Mouse (Mus musculus): ENCODE measurements around the gene Zc3h7b. TPM values are rescaled to one million over a fixed set of nuclear protein-coding genes. Genes with fewer than 3 reads are reported as not detected.
"Not testable (repeated sequence)": the region's sequence is repeated elsewhere in the genome, so short reads cannot be mapped to it uniquely, and the experiment has no call there.

Zc3h7b gene
- total and polyA plus RNA-seq, 3 experiments = 30.9 to 74.9 (median 65.5) TPM

DNA sequence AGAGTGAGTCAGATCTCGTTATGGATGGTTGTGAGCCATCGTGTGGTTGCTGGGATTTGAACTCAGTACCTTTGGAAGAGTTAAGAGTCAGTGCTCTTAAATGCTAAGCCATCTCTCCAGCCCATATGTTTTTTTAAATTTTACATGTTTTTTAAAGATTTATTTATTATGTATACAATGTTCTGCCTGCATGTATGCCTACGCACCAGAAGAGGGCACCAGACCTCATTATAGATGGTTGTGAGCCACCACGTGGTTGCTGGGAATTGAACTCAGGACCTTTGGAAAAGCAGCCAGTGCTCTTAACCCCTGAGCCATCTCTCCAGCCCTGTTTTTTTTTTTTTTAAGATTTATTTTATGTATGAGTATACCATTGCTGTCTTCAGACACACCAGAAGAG, 43.5 kb upstream of the Zc3h7b start:
- H3K27ac ChIP-seq; H3K4me3 ChIP-seq; H3K79me2 ChIP-seq (replicated peaks; ENCODE audit: control insufficient read depth, insufficient read depth, low read length); H3K27me3 ChIP-seq (ENCODE audit: control insufficient read depth, insufficient read depth, low read length); H3K36me3 ChIP-seq (ENCODE audit: control insufficient read depth, insufficient read depth, low read length); intact Hi-C loops (cut with DNase I); H3K4me1 ChIP-seq (ENCODE audit: control insufficient read depth, insufficient read depth, low read length); H3K9ac ChIP-seq (ENCODE audit: low read depth, low read length); DNase-seq: not testable (repeated sequence)
- 77% methylated on average over 4 of the region's 4 CpGs for WGBS
- peak; percentile 32; the same call in 1 of the 2 replicates for TF ChIP-seq CTCF (IDR thresholded peaks at IDR 0.05)

DNA sequence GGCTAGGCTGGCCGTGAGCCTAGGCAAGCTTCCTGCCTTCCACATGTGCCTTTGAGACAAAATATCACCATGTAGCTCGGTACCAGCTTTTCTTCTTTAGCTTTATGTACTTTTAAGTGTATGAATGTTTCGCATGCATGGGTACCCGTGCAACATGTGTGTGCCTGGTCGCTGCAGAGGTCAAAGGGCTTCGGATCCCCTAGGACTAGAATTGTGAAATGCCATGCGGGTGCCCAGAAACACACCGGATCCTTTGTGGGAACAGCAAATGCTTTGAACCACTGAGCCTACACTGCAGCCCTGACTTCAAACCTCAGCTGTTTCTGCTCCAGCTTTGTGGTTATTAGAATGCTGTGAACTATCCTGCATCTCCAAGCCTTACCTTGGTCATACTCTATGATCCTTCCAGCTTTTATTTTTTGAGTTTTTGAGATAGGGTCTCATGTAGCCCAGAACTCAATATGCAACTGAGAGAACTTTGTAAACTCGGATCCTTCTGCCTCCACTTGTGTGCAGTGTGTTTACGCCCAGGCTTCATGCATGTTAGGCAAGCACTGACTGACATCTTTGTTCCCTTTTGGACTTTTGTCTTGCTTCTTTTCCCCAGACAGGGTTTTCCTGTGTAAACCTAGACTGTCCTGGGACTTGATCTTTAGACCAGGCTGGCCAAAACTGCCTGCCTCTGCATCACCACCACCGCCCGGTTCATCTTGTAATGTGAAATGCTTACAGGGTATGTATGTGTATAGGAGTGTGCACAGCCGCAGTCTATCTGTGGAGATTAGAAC, 42.4 kb upstream of the Zc3h7b start:
- H3K79me2 ChIP-seq (replicated peaks; ENCODE audit: control insufficient read depth, insufficient read depth, low read length) = no peaks in the 10 kb centered on the region
- no peak overlapping the region for H3K4me3 ChIP-seq
- 85% methylated on average over 13 of the region's 13 CpGs for WGBS
- H3K9ac ChIP-seq (ENCODE audit: low read depth, low read length) = no peak overlapping the region
- H3K36me3 ChIP-seq (ENCODE audit: control insufficient read depth, insufficient read depth, low read length) = no peaks in the 10 kb centered on the region
- no peak for TF ChIP-seq POLR2A (IDR thresholded peaks at IDR 0.05; ENCODE audit: insufficient read depth, low read depth, low read length)
- TF ChIP-seq EP300 (IDR thresholded peaks at IDR 0.05; ENCODE audit: insufficient read depth, low read depth, low read length) = no peak
- no peak for TF ChIP-seq CTCF (IDR thresholded peaks at IDR 0.05)
- no peak overlapping the region for H3K27ac ChIP-seq
- no peaks in the 10 kb centered on the region for H3K27me3 ChIP-seq (ENCODE audit: control insufficient read depth, insufficient read depth, low read length)
- DNase-seq = no peak
- intact Hi-C loops (cut with DNase I) = no loop called here
- H3K4me1 ChIP-seq (ENCODE audit: control insufficient read depth, insufficient read depth, low read length) = no peaks in the 10 kb centered on the region

DNA sequence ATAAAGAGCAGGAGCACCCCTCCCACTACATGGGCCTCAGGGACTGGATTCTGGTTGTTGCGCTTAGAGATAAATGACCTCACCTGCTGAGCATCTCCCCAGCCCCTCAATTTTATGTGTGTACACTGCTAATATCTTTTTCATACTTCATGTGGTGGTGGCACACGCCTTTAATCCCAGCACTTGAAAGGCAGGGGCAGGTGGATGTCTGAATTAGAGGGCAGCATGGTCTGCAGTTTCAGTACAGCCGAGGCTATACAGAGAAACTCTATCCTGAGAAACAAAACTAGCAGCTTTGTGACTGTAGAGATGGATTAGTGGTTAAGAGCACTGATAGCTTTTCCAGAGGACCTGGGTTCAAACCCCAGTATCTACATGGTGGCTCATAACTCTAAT, 41.8 kb upstream of the Zc3h7b start:
- TF ChIP-seq CTCF (IDR thresholded peaks at IDR 0.05) = no peak
- no peak for TF ChIP-seq EP300 (IDR thresholded peaks at IDR 0.05; ENCODE audit: insufficient read depth, low read depth, low read length)
- no peak for TF ChIP-seq POLR2A (IDR thresholded peaks at IDR 0.05; ENCODE audit: insufficient read depth, low read depth, low read length)
- no peak overlapping the region for H3K27ac ChIP-seq
- H3K27me3 ChIP-seq (ENCODE audit: control insufficient read depth, insufficient read depth, low read length) = no peaks in the 10 kb centered on the region
- no peak overlapping the region for H3K9ac ChIP-seq (ENCODE audit: low read depth, low read length)
- no peaks in the 10 kb centered on the region for H3K79me2 ChIP-seq (replicated peaks; ENCODE audit: control insufficient read depth, insufficient read depth, low read length)
- no peak overlapping the region for H3K4me3 ChIP-seq
- no peak for DNase-seq
- no peaks in the 10 kb centered on the region for H3K36me3 ChIP-seq (ENCODE audit: control insufficient read depth, insufficient read depth, low read length)
- no peaks in the 10 kb centered on the region for H3K4me1 ChIP-seq (ENCODE audit: control insufficient read depth, insufficient read depth, low read length)
- intact Hi-C loops (cut with DNase I) = no loop called here
- 83% methylated on average over 3 of the region's 3 CpGs for WGBS

DNA sequence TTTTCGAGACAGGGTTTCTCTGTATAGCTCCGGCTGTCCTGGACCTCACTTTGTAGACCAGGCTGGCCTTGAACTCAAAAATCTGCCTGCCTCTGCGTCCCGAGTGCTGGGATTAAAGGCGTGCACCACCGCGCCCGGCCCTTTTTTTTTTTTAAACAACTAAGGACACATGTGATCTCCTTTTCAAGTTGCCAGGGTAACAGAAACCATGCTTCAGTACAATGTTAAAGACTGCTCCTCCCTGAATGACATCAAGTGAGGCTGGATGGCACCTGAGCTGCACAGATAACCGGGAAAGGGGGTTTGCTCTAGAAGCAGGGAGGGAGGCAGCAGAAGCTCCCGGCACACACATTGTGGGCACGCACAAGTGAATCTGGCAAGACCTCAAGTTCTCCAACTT, 35.9 kb upstream of the Zc3h7b start:
- DNase-seq = no peak
- Histone ChIP-seq H3K27ac (no peak overlapping the region), H3K27me3 (ENCODE audit: control insufficient read depth, insufficient read depth, low read length) (no peaks in the 10 kb centered on the region), H3K9ac (ENCODE audit: low read depth, low read length) (no peak overlapping the region), H3K79me2 (replicated peaks; ENCODE audit: control insufficient read depth, insufficient read depth, low read length) (no peaks in the 10 kb centered on the region), H3K4me3 (no peak overlapping the region), H3K4me1 (ENCODE audit: control insufficient read depth, insufficient read depth, low read length) (no peaks in the 10 kb centered on the region), H3K36me3 (ENCODE audit: control insufficient read depth, insufficient read depth, low read length) (no peaks in the 10 kb centered on the region)
- no peak for TF ChIP-seq POLR2A (IDR thresholded peaks at IDR 0.05; ENCODE audit: insufficient read depth, low read depth, low read length)
- no peak for TF ChIP-seq CTCF (IDR thresholded peaks at IDR 0.05)
- no peak for TF ChIP-seq EP300 (IDR thresholded peaks at IDR 0.05; ENCODE audit: insufficient read depth, low read depth, low read length)
- intact Hi-C loops (cut with DNase I) = no loop called here
- WGBS = 92% methylated on average over 11 of the region's 11 CpGs

DNA sequence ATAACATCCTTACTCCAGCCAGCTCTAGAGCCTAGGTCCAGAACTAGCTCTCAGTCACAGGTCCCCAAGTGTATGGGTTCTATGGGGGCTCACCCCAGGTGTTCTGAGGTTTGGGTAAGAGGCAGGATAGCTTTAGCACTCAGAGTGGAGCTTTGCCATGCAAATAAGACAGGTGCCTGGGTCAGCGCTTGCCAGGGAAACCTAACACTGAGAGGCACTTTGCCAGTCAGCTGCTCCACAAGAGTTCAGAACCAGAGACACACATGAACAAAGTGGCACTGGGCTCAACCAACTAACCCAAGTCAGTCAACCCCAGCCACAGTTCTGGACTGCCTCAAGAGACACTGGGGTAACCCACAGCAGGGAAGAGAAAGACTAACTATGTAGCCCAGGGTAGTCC, 35.2 kb upstream of the Zc3h7b start:
- H3K27ac ChIP-seq = no peak overlapping the region
- H3K4me1 ChIP-seq (ENCODE audit: control insufficient read depth, insufficient read depth, low read length) = no peaks in the 10 kb centered on the region
- no peak for DNase-seq
- H3K4me3 ChIP-seq = no peak overlapping the region
- H3K27me3 ChIP-seq (ENCODE audit: control insufficient read depth, insufficient read depth, low read length) = no peaks in the 10 kb centered on the region
- TF ChIP-seq POLR2A (IDR thresholded peaks at IDR 0.05; ENCODE audit: insufficient read depth, low read depth, low read length) (no peak), EP300 (IDR thresholded peaks at IDR 0.05; ENCODE audit: insufficient read depth, low read depth, low read length) (no peak), CTCF (IDR thresholded peaks at IDR 0.05) (no peak)
- H3K9ac ChIP-seq (ENCODE audit: low read depth, low read length) = no peak overlapping the region
- H3K79me2 ChIP-seq (replicated peaks; ENCODE audit: control insufficient read depth, insufficient read depth, low read length) = no peaks in the 10 kb centered on the region
- WGBS = 94% methylated on average over 1 of the region's 1 CpGs
- H3K36me3 ChIP-seq (ENCODE audit: control insufficient read depth, insufficient read depth, low read length) = no peaks in the 10 kb centered on the region
- intact Hi-C loops (cut with DNase I) = no loop called here

DNA sequence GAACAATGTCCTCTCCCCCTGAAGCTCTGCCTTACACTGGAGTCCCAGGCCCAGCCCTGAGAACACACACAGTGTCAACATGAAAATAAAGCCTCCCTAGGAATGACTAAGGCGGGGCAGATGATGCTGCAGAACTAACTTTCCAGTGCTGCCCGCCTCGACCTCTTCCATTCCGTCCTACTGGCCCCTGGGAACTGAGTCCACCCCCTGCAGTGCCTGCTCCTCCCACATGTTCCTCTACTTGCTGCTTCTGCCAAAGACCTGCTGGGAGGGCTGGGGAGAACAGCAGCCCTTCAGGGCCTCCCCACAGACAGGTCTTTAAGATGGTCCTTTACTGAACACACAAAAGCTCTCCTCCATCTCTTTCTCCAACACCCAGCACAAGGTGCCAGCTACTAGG, 34.1 kb upstream of the Zc3h7b start:
- Histone ChIP-seq H3K27ac (no peak overlapping the region), H3K79me2 (replicated peaks; ENCODE audit: control insufficient read depth, insufficient read depth, low read length) (no peaks in the 10 kb centered on the region), H3K4me3 (no peak overlapping the region), H3K36me3 (ENCODE audit: control insufficient read depth, insufficient read depth, low read length) (no peaks in the 10 kb centered on the region), H3K27me3 (ENCODE audit: control insufficient read depth, insufficient read depth, low read length) (no peaks in the 10 kb centered on the region), H3K4me1 (ENCODE audit: control insufficient read depth, insufficient read depth, low read length) (no peaks in the 10 kb centered on the region), H3K9ac (ENCODE audit: low read depth, low read length) (no peak overlapping the region)
- intact Hi-C loops (cut with DNase I) = no loop called here
- TF ChIP-seq POLR2A (IDR thresholded peaks at IDR 0.05; ENCODE audit: insufficient read depth, low read depth, low read length) (no peak), EP300 (IDR thresholded peaks at IDR 0.05; ENCODE audit: insufficient read depth, low read depth, low read length) (no peak), CTCF (IDR thresholded peaks at IDR 0.05) (no peak)
- no peak for DNase-seq
- 75% methylated on average over 4 of the region's 4 CpGs for WGBS

Measured in heart, adult 2 months (tissue).